Mouse (Mus musculus) C2C12 (cell line): ENCODE data around the gene Cyp2g1.
"Not testable (repeated sequence)": the region's sequence is repeated elsewhere in the genome, so short reads cannot be mapped to it uniquely, and the experiment has no call there.

ENCODE experiments used
- CTCF ChIP-seq: IDR thresholded peaks from one replicate; pipeline ENCODE4 v1.5.1; 2011; ENCODE audit not compliant: control insufficient read depth, insufficient read depth, insufficient read length
- FOSL1 ChIP-seq: IDR thresholded peaks from one replicate; pipeline ENCODE4 v1.8.0; 2011; ENCODE audit warnings: mild to moderate bottlenecking, low read length; ENCODE audit not compliant: poor library complexity, insufficient read depth, severe bottlenecking
- MAX ChIP-seq: IDR thresholded peaks from one replicate; pipeline ENCODE4 v1.6.1; 2011; ENCODE audit warnings: mild to moderate bottlenecking, control low read depth
- MYOG ChIP-seq: IDR thresholded peaks from one replicate; pipeline ENCODE4 v1.6.1; 2011; ENCODE audit not compliant: control insufficient read depth, insufficient read length; ENCODE audit errors: extremely low read depth

DNA sequence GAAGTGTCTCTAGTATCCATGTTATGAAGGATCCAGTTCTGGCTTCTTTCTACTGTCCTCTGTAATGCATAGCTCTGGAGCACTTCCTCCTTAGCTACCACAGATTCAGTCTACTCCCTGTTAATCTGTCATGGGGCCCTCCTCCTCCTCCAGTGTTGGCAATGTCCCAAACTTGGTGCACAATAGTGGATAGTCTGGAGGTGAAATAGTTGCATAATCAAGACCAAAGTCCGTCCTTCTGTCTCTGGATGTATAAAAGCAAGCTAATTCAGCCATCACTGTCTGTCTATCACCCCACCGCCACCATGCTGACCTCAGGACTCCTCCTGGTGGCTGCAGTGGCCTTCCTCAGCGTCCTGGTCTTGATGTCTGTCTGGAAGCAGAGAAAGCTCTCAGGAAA is 26.4 kb downstream of the Cyp2g1 start, which contains the start of gene Cyp2a5:
- TF ChIP-seq CTCF, MYOG, MAX, FOSL1: not testable (repeated sequence)
